Mouse (Mus musculus) liver, adult 2 months (tissue): ENCODE results near the gene Bmpr1a.

Experiments used
- CTCF ChIP-seq: fragments of 200-500 bp; IDR thresholded peaks from 2 replicates; pipeline ENCODE4 v1.5.1; 2011; ENCODE audit warnings: low read depth, low read length, control low read depth
- POLR2A ChIP-seq: fragments of 200-500 bp; IDR thresholded peaks from 2 replicates; pipeline ENCODE4 v1.6.1; 2011; ENCODE audit warnings: low read length, control low read depth; ENCODE audit not compliant: insufficient read depth; ENCODE audit errors: extremely low read depth

DNA sequence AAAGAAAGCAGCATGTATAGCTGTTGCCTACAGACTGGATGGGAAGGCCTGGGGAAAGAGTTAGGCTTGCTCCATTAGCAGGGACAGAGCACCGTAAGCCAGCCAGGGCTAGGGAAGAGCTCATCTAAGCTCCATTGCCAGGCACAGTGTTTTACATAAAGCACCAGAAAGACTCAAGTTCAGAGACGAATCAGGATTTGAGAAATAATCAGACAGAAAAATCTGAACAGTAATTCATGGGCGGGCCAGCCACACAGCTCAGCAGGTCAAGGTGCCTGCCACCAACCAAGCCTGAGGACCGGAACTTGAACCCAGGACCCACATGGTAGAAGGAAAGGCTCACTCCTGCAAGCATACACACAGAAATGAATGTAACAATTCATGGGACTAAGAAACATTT is 3.5 kb downstream of the Bmpr1a start:
- TF ChIP-seq CTCF = no peak
- TF ChIP-seq POLR2A = no peak
